Mouse (Mus musculus): ENCODE measurements around the gene Rap1b. TPM values are rescaled to one million over a fixed set of nuclear protein-coding genes. Genes with fewer than 3 reads are reported as not detected.

Gene Rap1b
- polyA plus RNA-seq, 1 experiment from 2014 or later: 174 TPM

- Histone ChIP-seq H3K4me2 (ENCODE audit: low read length) (no peak overlapping the region), H3K27me3 (ENCODE audit: insufficient read depth, low read length) (no peaks in the 10 kb centered on the region), H3K27ac (no peak overlapping the region), H3K36me3 (ENCODE audit: insufficient read depth, low read length) (no peaks in the 10 kb centered on the region), H3K4me1 (replicated peaks; ENCODE audit: insufficient read depth, low read length) (no peaks in the 10 kb centered on the region), H3K4me3 (replicated peaks; ENCODE audit: low read depth, low read length) (no peak overlapping the region), H3K9me3 (replicated peaks; ENCODE audit: low read length) (no peaks in the 10 kb centered on the region), H3K9ac (ENCODE audit: low read depth, low read length) (no peak overlapping the region)
- WGBS: 66% methylated on average over 4 of the region's 4 CpGs
- no peak for ATAC-seq (replicated peaks; ENCODE audit: low FRiP score, low read depth)
- TF ChIP-seq CTCF (IDR thresholded peaks at IDR 0.05; ENCODE audit: low read depth): no peak
- DNase-seq (ENCODE audit: low spot score): no peak
Observed at GRCm38 (mm10) chr10:117885358-117885757, 39.5 kb upstream of the Rap1b start.

- no peak overlapping the region for H3K9ac ChIP-seq (ENCODE audit: low read depth, low read length)
- TF ChIP-seq CTCF (IDR thresholded peaks at IDR 0.05; ENCODE audit: low read depth): no peak
- no peaks in the 10 kb centered on the region for H3K27me3 ChIP-seq (ENCODE audit: insufficient read depth, low read length)
- H3K36me3 ChIP-seq (ENCODE audit: insufficient read depth, low read length): no peaks in the 10 kb centered on the region
- WGBS: 72% methylated on average over 5 of the region's 5 CpGs
- H3K4me1 ChIP-seq (replicated peaks; ENCODE audit: insufficient read depth, low read length): no peaks in the 10 kb centered on the region
- H3K4me2 ChIP-seq (ENCODE audit: low read length): no peak overlapping the region
- ATAC-seq (replicated peaks; ENCODE audit: low FRiP score, low read depth): no peak
- DNase-seq (ENCODE audit: low spot score): no peak
- no peak overlapping the region for H3K27ac ChIP-seq
- H3K9me3 ChIP-seq (replicated peaks; ENCODE audit: low read length): no peaks in the 10 kb centered on the region
- H3K4me3 ChIP-seq (replicated peaks; ENCODE audit: low read depth, low read length): no peak overlapping the region
Observed at GRCm38 (mm10) chr10:117884760-117885159, 38.9 kb upstream of the Rap1b start.

DNA sequence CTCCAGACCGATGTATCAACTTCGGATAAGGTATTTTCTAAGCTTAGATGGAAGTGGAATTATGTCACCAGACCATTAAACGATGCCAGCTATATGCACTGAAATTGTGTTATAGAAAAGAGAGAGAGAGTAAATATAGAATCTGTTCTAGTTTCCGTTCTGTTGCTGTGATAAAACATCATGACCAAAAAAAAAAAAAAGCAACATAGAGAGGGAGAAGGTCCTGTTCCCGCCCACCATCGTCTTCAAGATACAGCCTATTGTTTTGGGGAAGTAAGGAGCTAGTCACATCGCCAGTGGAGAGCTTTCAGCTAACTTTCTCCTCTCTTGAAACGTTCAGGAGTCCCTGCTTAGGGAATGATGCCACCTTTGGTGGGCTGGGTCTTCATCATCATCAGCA lies 37.6 kb upstream of the Rap1b start:
- DNase-seq (ENCODE audit: low spot score) (no peak), ATAC-seq (replicated peaks; ENCODE audit: low FRiP score, low read depth) (no peak)
- 88% methylated on average over 8 of the region's 8 CpGs for WGBS
- no peak overlapping the region for H3K4me3 ChIP-seq (replicated peaks; ENCODE audit: low read depth, low read length)
- H3K9ac ChIP-seq (ENCODE audit: low read depth, low read length): no peak overlapping the region
- no peak overlapping the region for H3K4me2 ChIP-seq (ENCODE audit: low read length)
- no peak for TF ChIP-seq CTCF (IDR thresholded peaks at IDR 0.05; ENCODE audit: low read depth)
- H3K9me3 ChIP-seq (replicated peaks; ENCODE audit: low read length): no peaks in the 10 kb centered on the region
- no peaks in the 10 kb centered on the region for H3K27me3 ChIP-seq (ENCODE audit: insufficient read depth, low read length)
- no peak overlapping the region for H3K27ac ChIP-seq
- H3K4me1 ChIP-seq (replicated peaks; ENCODE audit: insufficient read depth, low read length): no peaks in the 10 kb centered on the region
- no peaks in the 10 kb centered on the region for H3K36me3 ChIP-seq (ENCODE audit: insufficient read depth, low read length)

GRCm38 (mm10) chr10:117878628-117879027 lies 32.8 kb upstream of the Rap1b start:
- no peak overlapping the region for H3K4me3 ChIP-seq (replicated peaks; ENCODE audit: low read depth, low read length)
- no peaks in the 10 kb centered on the region for H3K36me3 ChIP-seq (ENCODE audit: insufficient read depth, low read length)
- no peaks in the 10 kb centered on the region for H3K9me3 ChIP-seq (replicated peaks; ENCODE audit: low read length)
- H3K27ac ChIP-seq: no peak overlapping the region
- 77% methylated on average over 9 of the region's 9 CpGs for WGBS
- no peak for TF ChIP-seq CTCF (IDR thresholded peaks at IDR 0.05; ENCODE audit: low read depth)
- no peaks in the 10 kb centered on the region for H3K4me1 ChIP-seq (replicated peaks; ENCODE audit: insufficient read depth, low read length)
- H3K4me2 ChIP-seq (ENCODE audit: low read length): no peak overlapping the region
- no peak overlapping the region for H3K9ac ChIP-seq (ENCODE audit: low read depth, low read length)
- ATAC-seq (replicated peaks; ENCODE audit: low FRiP score, low read depth) (no peak), DNase-seq (ENCODE audit: low spot score) (no peak)
- H3K27me3 ChIP-seq (ENCODE audit: insufficient read depth, low read length): no peaks in the 10 kb centered on the region

- DNase-seq (ENCODE audit: low spot score): no peak
- H3K4me3 ChIP-seq (replicated peaks; ENCODE audit: low read depth, low read length): no peak overlapping the region
- no peak for TF ChIP-seq CTCF (IDR thresholded peaks at IDR 0.05; ENCODE audit: low read depth)
- no peaks in the 10 kb centered on the region for H3K9me3 ChIP-seq (replicated peaks; ENCODE audit: low read length)
- H3K9ac ChIP-seq (ENCODE audit: low read depth, low read length): no peak overlapping the region
- 73% methylated on average over 8 of the region's 8 CpGs for WGBS
- H3K36me3 ChIP-seq (ENCODE audit: insufficient read depth, low read length): no peaks in the 10 kb centered on the region
- H3K27ac ChIP-seq: no peak overlapping the region
- ATAC-seq (replicated peaks; ENCODE audit: low FRiP score, low read depth): no peak
- no peak overlapping the region for H3K4me2 ChIP-seq (ENCODE audit: low read length)
- no peaks in the 10 kb centered on the region for H3K27me3 ChIP-seq (ENCODE audit: insufficient read depth, low read length)
- no peaks in the 10 kb centered on the region for H3K4me1 ChIP-seq (replicated peaks; ENCODE audit: insufficient read depth, low read length)
Observed at GRCm38 (mm10) chr10:117876801-117877200, 31.0 kb upstream of the Rap1b start.

DNA sequence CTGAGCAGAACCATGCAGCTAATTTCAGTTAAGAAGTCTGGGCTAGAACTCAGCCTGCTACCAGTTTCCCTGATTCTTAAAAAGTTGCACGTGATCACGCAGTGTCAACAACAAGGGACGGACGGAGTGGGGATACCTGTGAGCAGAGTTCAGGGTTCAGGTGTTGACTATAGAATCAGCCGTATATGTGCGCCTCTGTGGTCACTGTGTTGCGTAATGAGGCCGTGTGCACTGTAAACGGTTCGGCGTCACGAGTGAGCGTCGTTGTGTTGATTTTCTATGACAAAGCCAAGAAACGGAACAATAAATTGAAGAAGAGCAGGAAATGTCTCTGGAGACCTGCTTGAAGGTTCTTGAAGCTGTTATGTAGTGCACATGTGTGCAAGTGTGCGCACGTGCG lies 30.6 kb upstream of the Rap1b start:
- DNase-seq (ENCODE audit: low spot score): no peak
- ATAC-seq (replicated peaks; ENCODE audit: low FRiP score, low read depth): no peak
- no peaks in the 10 kb centered on the region for H3K4me1 ChIP-seq (replicated peaks; ENCODE audit: insufficient read depth, low read length)
- WGBS: 87% methylated on average over 18 of the region's 18 CpGs
- no peaks in the 10 kb centered on the region for H3K9me3 ChIP-seq (replicated peaks; ENCODE audit: low read length)
- H3K9ac ChIP-seq (ENCODE audit: low read depth, low read length): no peak overlapping the region
- no peak overlapping the region for H3K4me2 ChIP-seq (ENCODE audit: low read length)
- no peak overlapping the region for H3K27ac ChIP-seq
- H3K4me3 ChIP-seq (replicated peaks; ENCODE audit: low read depth, low read length): no peak overlapping the region
- no peak for TF ChIP-seq CTCF (IDR thresholded peaks at IDR 0.05; ENCODE audit: low read depth)
- no peaks in the 10 kb centered on the region for H3K27me3 ChIP-seq (ENCODE audit: insufficient read depth, low read length)
- H3K36me3 ChIP-seq (ENCODE audit: insufficient read depth, low read length): no peaks in the 10 kb centered on the region

DNA sequence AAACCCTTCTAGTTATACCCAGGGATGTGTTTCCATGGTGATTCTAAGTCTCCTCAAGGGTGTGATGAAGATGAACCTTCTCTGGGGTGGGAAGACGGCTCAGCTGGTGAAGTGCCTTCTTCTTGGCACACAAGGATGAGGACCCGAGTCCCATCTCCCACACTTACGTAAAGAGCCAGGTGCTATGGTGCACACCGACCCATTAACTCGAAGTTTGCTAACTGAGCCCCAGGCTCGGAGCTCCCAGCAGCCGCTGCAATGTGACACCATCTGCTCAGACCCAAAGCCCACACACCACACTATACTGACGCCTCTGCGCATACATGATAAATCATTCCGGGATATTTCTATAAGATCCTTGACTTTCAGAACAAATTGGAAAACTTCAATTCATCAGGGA lies 29.1 kb upstream of the Rap1b start:
- WGBS: 42% methylated on average over 10 of the region's 10 CpGs
- H3K4me3 ChIP-seq (replicated peaks; ENCODE audit: low read depth, low read length): no peak overlapping the region

More for the DNA sequence above, 29.1 kb upstream of the Rap1b start:
- no peaks in the 10 kb centered on the region for H3K27me3 ChIP-seq (ENCODE audit: insufficient read depth, low read length)
- H3K9me3 ChIP-seq (replicated peaks; ENCODE audit: low read length): no peaks in the 10 kb centered on the region
- H3K27ac ChIP-seq: no peak overlapping the region
- no peak for DNase-seq (ENCODE audit: low spot score)
- no peaks in the 10 kb centered on the region for H3K36me3 ChIP-seq (ENCODE audit: insufficient read depth, low read length)
- H3K4me2 ChIP-seq (ENCODE audit: low read length): no peak overlapping the region
- no peaks in the 10 kb centered on the region for H3K4me1 ChIP-seq (replicated peaks; ENCODE audit: insufficient read depth, low read length)
- no peak for ATAC-seq (replicated peaks; ENCODE audit: low FRiP score, low read depth)
- no peak for TF ChIP-seq CTCF (IDR thresholded peaks at IDR 0.05; ENCODE audit: low read depth)
- H3K9ac ChIP-seq (ENCODE audit: low read depth, low read length): no peak overlapping the region

All from kidney, postnatal 0 days (tissue).